Mouse (Mus musculus): ENCODE measurements at regions not wholly inside any gene's neighbourhood (a gene's known extent, or its start where the extent isn't known, plus 50 kb on each side); places are given as distances from the start of the nearest gene placed in this dataset.
A peak's percentile ranks its signal among the peaks of the same experiment; 100 is the strongest.

DNA sequence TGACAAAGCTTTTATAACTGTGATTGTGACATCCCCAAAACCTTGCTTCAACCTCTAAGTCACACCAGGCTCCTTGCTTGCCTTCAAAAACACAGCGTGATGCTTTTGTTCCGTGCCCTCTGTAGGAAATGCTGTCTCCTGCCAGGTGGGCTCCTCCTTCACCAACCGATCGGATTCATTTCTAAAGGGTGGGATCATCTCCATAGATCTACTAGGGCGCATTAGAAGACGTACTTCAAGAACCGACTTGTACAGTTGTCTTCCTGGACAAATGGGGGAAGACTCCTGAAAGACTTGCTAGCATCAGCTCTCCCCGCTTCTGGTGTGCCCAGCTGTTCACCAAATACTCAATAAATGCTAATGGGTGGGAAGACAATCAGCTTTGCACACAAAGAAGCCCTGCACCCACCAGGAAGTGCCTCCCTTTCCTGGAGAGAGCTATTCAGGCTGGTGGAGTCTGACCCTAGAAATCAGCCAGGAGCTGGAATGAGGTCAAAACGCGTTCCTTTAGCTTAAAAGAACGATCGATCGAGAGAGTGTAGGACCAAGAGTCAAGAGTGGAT lies 53.0 kb downstream of the Hoxa1 start:
- DNase-seq, result no peak

GRCm38 (mm10) chr6:52104141-52104540 lies 54.0 kb downstream of the Hoxa1 start:
- no peak for DNase-seq

- DNase-seq, result no peak
These were observed 54.5 kb downstream of the Hoxa1 start for GRCm38 (mm10) chr6:52103661-52104060.

DNA sequence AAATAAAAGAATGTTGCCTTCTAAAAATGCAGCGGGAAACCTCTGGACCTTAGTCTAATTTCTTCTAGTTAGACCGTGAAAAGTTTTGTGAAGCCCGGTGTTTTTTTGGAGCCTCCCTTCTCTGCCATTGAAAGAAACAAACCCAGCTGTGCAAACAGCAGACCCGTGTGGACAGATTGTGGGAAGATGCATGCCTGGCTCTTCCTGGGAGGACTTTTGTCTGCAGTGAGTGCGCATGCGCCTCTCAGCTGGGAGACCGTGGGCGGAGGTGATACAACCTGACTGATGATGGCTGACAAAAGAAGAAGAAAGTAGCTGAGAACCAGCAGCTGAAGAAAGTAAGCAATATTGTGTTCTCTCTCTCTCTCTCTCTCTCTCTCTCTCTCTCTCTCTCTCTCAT lies 55.4 kb downstream of the Hoxa1 start:
- no peak for DNase-seq

- no peak for DNase-seq
These were observed 55.9 kb downstream of the Hoxa1 start for GRCm38 (mm10) chr6:52102179-52102578.

GRCm38 (mm10) chr6:52101209-52101608 lies 56.9 kb downstream of the Hoxa1 start:
- no peak for DNase-seq

DNA sequence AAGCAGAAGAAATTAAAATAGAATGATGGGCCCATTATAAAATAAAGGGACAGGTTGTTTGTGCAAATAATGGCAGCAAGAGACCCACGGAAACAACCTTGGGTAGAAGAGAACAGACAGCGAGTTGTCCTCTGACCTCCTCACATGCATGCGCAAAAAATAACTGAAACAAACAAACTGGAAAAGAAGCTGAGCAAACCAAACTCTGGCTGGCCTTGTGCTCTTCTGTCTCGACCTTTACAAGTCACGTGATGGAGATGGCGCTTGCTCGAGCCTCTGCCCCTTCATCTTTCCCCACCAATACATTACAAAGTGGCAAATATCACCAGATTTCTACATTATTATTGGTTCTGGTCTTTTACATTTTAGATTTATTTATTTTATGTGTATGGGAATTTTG lies 59.3 kb downstream of the Hoxa1 start:
- DNase-seq, result no peak

GRCm38 (mm10) chr6:52095575-52095974 lies 62.5 kb downstream of the Hoxa1 start:
- DNase-seq, result no peak

GRCm38 (mm10) chr6:52091445-52091844 lies 66.7 kb downstream of the Hoxa1 start:
- no peak for DNase-seq

DNA sequence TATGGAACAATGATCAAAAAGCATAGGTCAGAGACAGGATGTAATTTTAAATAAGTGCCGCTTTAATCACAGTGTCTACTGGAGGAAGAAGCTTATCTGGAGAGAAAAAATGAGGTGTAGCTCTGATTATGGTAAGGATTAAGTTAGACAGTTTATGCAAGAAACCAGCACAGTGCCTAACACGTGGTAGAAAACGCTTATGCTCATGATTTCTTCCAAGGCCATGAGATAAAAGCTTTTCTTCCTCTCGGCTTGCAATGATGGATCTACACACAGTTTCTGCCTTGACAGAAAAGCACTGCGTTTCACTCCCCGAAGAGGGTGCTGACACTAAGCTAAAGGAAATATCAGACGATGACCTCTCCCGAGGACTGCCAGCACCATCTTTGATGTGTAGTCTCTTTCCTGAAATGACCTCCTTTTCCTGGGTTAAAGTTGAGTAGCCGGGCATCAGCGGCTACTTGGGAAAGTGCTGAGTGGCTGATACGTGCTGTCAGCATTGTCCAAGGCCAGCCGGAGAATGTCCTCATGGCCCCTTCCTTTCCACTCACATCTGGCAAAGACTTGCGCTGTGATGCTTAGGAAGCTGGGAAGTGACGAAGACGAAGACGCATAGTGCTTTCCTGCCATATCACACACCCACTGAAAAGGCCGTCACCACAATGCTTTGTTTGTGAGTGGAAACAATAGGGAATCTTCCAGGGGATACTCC lies 72.0 kb downstream of the Hoxa1 start:
- no peak for DNase-seq

GRCm38 (mm10) chr6:52084622-52085021 lies 72.3 kb upstream of the Skap2 start:
- no peak for DNase-seq

DNA sequence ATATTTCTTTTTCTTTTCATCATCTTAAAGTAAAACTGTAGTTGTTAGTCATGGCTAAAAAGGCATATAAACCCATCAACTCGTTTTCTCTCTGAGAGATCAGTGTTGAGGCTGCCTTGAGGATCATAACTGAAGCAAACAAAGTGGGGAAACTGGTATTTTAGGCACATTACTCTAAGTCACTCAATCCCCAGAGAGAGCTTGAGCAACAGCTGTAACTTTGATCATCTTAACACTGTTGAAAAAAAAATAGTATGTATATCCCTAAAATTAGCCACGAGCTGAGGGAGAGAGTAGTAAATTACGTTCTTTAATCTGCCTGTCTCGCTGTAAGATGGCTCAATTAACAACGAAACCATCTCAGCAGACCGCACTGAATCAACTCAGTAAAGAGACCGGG lies 67.2 kb upstream of the Skap2 start:
- no peak for DNase-seq

DNA sequence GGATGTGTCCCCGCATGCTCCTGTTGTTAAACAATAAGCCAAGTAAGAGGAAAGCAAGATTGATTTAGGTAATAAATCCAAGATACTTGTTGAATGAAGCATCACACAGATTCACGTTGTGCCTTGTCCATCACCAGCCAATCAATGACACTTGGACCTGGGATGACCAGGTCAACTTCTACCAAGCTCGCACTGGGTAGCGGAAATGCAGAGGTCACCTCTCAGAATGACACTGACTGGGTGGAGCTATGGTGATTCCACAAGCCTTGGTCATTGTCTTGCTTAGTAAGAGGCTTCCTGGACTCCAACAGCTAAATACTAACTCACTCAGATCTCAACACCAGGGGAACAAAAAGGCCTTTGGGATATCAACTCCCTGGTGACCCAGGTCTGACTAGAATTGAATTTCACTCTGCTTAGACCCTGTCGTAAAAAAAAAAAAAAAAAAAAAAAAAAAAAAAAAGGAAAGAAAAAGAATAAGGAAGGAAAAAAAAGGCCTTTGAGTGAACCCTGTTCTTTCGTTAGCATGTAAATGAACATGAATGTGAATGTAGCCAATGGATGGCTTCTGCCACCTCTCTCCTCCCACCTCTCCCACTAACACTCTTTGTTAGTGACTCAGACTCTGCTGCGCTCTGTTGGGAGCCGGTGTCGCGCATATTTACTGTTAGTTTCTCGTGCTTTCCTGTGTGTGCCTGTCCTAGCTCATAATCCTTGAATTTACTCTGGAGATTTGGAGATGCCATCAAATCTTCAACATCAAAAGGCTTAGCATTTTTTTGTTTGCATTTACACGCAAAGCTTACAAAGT lies 66.4 kb upstream of the Skap2 start:
- no peak for DNase-seq

GRCm38 (mm10) chr6:52076179-52076932 lies 64.0 kb upstream of the Skap2 start:
- DNase-seq, result peak; percentile 43 to 46

DNA sequence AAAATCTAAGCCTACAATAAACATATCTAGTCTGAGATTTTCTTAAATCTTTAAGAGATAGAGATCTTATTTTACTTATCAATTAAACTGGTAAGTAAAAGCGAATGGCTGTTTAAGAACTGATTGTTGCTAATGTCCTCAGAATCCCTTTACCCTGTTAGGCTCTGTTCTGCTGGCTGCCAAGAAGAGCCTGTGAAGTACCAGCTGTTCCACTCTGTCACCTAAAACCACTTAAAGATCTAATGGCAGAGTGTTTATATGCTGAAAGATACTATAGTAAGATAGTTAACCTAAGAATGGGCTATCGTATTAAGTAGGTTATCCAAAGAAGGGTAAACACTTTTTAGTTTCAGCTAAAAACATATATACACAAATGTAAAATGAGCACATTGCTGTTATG lies 62.6 kb upstream of the Skap2 start:
- no peak for DNase-seq

- DNase-seq, result no peak
These were observed 54.8 kb upstream of the Skap2 start for GRCm38 (mm10) chr6:52067151-52067550.

GRCm38 (mm10) chr6:52065652-52066051 lies 53.3 kb upstream of the Skap2 start:
- no peak for DNase-seq

- DNase-seq, result peak; percentile 12 to 30
These were observed 52.0 kb upstream of the Skap2 start for GRCm38 (mm10) chr6:52064176-52065015.
